Mouse (Mus musculus) left cerebral cortex, adult 2 months (tissue): Measurements from ENCODE around the gene F12. TPM values are rescaled to one million over a fixed set of nuclear protein-coding genes. Genes with fewer than 3 reads are reported as not detected.
A peak's percentile ranks its signal among the peaks of the same experiment; 100 is the strongest.
"Not testable (repeated sequence)": the region's sequence is repeated elsewhere in the genome, so short reads cannot be mapped to it uniquely, and the experiment has no call there.

Experiments
- DNase-seq, 2 experiments: peaks; one replicate each; pipeline ENCODE4 v3.0.0; 2021 to 2022; ENCODE audit warnings: low spot score in 2 of 2, mixed read lengths in 1 of 2; ENCODE audit errors: extremely low spot score in 1 of 2
- H3K27ac ChIP-seq: fragments of 200-600 bp; 2 replicates; pipeline ENCODE4 v1.8.1; 2022
- H3K4me3 ChIP-seq: fragments of 200-600 bp; 2 replicates; pipeline ENCODE4 v1.8.1; 2022
- CTCF ChIP-seq: fragments of 200-600 bp; IDR thresholded peaks from 2 replicates; pipeline ENCODE4 v1.8.1; 2022; ENCODE audit warnings: antibody characterized with exemption, mild to moderate bottlenecking, moderate library complexity
- intact Hi-C: fragments of 180-260 bp; cut with DNase I; formaldehyde crosslinking; loops from one replicate; pipeline ENCODE4 v1.15.1; 2025
- total RNA-seq, 2 experiments: library from RNA; stranded (reverse); gene quantifications; 2 replicates each; pipeline ENCODE4 v1.2.3; 2021

Gene F12
- total RNA-seq, 2 experiments from 2014 or later: 0.95 to 1.3 TPM

DNA sequence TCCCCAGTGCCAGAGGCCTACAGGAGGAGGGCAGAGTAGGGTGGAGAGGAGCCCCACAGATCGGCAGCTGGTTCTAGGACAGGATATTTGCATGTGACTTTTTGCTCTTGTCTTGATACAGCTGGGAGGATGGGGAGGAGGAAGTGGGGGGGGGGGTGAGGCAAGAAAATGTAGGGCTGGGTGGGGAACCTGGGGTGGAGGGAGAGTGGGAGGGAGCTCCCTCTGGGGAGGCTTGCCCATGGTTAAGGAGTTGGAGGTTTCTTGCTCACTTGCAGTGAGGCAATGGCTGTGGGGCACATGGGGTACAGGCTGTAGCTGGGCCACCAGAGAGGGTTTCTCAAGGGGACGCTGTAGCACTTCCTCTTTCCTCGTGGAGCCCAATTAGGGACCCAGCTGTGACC is 20.9 kb upstream of the F12 start:
- intact Hi-C loops: no loop called here
- no peak overlapping the region for H3K27ac ChIP-seq
- H3K4me3 ChIP-seq: no peak overlapping the region
- DNase-seq: no peak
- TF ChIP-seq CTCF: no peak

DNA sequence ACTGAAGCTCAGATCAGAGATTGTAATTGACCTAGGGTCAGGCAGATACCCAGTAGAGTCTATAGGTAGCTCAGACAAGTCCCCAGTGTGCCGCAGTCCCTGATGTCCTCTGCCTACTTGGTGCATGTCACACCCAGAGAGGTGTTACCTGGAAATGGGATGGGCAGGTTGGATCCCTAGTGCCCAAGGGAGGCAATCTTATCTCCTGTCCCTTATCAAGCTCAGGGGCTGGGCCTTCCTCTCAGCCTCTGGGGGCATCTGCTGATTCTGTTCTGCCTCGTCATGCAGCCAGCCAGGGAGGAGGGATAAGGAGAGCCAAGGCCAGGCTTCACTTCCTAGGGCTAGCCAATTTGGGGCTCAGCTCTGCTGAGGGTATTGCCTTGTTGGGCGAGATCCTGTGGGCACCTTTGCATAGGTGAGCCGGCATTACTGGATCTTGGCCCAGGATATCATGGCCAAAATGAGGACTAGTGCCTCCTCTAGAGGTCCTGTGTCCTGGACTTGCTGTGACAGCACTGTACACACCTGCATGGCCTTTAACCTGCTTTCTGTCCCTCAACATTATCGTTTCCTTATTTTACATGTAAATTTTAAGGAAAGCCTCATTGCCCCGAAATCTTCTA is 20.0 kb upstream of the F12 start:
- intact Hi-C loops: no loop called here
- Histone ChIP-seq H3K27ac (no peak overlapping the region), H3K4me3 (peak overlapping the region; percentile 92)
- TF ChIP-seq CTCF: no peak
- no peak for DNase-seq

DNA sequence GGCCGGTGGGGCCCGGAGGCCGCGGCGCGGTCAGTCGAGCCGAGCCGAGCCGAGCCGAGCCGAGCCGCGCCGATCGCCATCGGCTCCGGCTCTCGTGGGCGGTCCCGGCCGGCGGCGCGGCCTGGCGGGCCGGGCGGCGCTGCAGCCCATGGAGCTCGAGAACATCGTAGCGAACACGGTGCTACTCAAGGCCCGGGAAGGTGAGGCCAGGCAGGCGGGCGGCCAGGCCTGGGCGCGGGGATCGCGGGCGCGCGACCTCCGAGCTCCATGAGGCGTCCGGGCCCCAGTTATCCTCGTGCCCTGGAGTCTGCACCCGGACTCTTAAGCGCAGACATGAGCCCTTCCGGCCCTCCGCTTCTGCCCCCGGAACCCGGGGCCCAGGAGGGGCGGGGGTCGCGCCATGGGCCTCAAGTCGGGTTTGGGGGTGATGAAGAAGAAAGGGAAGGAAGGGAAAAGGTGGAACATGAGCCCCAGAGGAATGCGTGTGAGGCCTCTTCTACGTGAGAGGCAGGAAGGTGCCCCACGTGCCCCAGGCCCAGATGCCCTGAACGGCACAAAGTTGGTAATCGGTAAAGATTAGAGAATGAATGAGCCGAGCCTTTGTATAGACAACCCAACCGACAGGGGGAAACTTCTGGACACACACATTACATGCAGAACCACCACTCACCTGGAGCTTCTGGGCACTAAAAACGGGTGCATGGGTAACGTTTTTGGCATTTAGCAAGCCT is 18.9 kb upstream of the F12 start:
- no peak; the same call in 1 of the 2 replicates for TF ChIP-seq CTCF
- Histone ChIP-seq H3K27ac (peak overlapping the region; percentile 88), H3K4me3 (peak overlapping the region; percentile 92)
- no peak for DNase-seq
- intact Hi-C loops: loop anchor here (2.0 kb wide), 1 partner anchor 19 kb away; the partner anchor contains the start of gene Prr7

DNA sequence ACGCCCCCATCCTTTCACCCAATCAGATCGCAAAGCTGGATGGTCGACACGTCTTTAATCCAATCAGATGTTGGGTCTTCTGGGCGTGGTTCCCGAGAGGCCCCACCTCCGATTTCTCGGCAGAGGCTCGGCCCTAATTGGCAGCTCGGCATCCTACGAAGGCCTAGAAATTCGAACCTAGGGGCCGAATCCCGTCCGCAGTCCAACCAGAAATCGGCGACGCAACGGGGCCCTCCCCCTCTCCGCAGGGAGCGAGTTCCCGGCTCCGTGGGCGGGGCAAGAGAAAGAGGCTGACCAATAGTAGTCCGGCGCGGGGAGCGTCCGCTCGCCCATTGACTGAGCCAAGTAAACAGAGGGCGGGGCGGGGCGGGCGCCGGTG is 18.3 kb upstream of the F12 start, which contains the start of gene Grk6:
TSS of gene Grk6 (plus strand) at position 136 of the 379 bp plus-strand sequence.
- no peak for TF ChIP-seq CTCF
- intact Hi-C loops: loop anchor here (2.0 kb wide), 1 partner anchor 20 kb away; the partner anchor contains the start of gene Prr7
- Histone ChIP-seq H3K4me3 (peak within 1 kb of the TSS; percentile 92), H3K27ac (peak within 1 kb of the TSS; percentile 96)
- peak; percentile 99 to 100 for DNase-seq

DNA sequence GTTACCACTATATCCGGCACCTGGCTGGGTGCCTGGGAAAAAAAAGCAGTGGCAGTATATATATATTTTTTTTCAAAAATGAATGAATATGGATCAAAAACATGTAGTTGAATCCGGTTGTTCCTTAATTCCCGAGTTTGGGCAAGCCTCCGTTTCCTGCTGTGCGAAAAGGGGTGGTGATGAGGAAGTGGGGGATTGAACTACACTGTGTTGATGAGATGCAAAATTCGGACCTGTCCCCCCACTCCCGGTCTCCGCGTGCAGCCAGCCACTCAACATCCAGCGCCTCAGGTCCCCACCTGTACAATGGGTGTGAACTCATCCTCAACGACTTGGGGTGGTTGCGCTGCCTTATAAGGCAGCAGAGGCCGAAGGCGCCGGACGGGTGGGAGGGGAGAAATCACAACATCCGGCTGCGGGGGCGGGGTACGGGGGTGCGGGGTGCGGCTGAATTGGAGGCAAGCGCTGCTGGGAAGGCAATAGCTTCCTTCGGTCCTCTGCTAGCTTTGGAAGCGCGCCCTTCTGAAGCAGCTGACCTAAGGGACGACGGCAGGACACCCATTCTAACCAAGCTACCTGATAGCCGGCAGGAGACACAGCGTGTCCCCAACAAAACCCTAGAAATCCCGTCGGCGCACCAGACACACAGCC is 17.8 kb upstream of the F12 start:
- peak overlapping the region; percentile 96 for H3K27ac ChIP-seq
- intact Hi-C loops: loop anchor here (2.0 kb wide), 1 partner anchor 20 kb away; the partner anchor contains the start of gene Prr7
- DNase-seq: no peak
- TF ChIP-seq CTCF: no peak
- H3K4me3 ChIP-seq: peak overlapping the region; percentile 57

DNA sequence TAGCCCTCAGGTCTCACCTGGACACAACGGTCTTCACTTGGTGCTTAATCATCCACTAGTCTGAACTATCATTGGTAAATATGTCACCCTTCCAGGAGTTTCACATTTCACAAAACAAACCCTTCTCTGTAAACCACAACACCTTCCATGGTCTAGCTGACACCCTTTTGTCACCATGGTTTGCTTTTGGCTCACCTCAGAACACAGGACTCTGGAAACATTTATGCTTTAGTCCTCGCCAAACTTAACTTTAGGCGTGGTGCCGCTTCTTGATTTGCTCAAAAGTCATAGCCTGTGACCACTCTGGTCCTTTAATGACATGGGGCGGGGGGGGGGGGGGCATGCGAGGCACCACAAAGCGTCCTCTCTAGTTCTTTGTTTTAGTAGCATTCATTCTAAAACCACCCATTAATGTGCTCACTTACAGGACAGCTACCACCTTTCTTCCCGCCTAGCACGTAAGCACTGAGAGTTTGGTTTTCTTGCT is 17.2 kb upstream of the F12 start:
- intact Hi-C loops: loop anchor here (2.0 kb wide), 1 partner anchor 21 kb away; the partner anchor contains the start of gene Prr7
- no peak for DNase-seq
- peak overlapping the region; percentile 96 for H3K27ac ChIP-seq
- no peak for TF ChIP-seq CTCF
- peak overlapping the region; percentile 57 for H3K4me3 ChIP-seq

DNA sequence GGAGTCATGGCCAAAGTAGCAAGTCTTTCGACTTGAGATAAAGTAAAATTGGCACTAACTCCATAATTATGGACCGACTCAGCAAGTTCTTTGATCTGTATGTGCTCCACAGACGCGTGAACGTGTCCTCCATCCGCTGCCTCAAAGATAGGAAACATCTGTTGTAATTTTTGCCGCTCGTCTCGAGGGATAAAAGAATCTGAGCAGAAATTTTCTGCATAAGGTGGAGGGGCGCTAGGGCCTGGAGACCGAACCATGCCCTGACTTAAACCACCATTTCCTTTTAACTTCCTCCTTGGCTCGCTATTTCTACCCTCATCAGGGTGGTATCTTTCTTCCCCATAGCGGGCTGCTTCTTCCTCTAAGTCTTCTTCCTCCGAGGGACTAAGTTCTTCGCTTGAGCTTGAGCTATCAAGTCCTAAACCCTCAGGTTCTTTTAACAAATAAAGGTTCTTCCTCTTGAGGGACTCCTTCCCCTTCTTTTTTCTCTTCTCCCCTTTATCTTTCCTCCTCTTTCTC is 10.6 kb upstream of the F12 start:
- H3K4me3 ChIP-seq, H3K27ac ChIP-seq, DNase-seq, intact Hi-C loops: not testable (repeated sequence)

DNA sequence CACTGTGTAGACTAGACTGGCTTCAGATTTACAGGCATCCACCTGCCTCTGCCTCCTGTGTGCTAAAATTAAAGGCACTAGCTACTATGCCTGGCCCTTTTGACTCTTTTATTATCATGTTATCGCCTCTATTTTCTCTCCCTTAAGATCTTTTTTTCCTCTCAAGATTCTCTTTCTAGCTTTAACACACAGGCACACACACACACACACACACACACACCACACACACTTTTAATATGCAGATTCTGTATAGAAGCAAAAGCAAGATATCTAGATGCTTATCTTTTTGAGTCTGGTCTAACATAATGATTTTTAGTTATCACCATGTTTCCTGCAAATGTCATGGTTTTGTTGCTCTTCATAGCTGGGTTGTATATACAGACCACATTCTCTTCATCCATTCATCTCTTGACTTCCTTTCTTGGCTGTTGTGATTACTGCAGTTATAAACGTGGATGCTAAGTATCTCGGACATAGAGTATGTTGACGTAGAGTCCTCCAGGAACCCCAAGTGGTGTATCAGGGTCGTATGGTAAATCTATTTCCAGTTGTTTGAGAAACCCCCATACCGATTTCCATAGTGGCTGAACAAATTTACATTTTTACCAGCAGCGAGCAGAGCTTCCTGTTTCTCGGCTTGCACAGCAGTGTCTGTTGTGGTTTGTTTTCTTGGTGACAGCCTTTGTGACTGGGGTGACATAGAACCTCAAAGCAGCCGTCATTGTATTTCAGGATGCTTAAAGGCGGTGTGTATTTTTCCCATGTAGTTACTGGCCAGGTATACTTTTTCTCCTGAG is 5.5 kb upstream of the F12 start:
- no peak for DNase-seq
- no peak for TF ChIP-seq CTCF

DNA sequence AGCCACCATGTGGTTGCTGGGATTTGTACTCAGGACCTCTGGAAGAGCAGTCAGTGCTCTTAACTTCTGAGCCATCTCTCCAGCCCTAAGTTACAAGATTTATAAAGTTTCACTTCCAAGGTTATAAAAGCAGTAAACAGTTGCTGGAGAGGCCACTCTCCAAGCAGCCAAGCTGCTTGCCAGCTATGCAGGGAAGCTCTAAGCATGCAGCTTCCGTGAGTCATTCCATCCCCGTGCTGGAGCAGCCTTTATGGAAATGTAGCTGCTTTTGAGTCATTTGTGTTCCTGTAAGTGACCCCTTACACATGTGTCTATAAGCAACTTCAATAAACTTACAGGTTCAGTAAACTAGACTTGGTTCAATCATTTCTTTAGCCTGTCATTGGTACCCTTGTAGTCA is 4.0 kb upstream of the F12 start:
- TF ChIP-seq CTCF: no peak
- DNase-seq: no peak
- Histone ChIP-seq H3K27ac (no peak overlapping the region), H3K4me3 (no peak overlapping the region)
- intact Hi-C loops: no loop called here

More for the DNA sequence above, 5.5 kb upstream of the F12 start:
- H3K4me3 ChIP-seq: no peak overlapping the region
- H3K27ac ChIP-seq: no peak overlapping the region
- intact Hi-C loops: no loop called here

DNA sequence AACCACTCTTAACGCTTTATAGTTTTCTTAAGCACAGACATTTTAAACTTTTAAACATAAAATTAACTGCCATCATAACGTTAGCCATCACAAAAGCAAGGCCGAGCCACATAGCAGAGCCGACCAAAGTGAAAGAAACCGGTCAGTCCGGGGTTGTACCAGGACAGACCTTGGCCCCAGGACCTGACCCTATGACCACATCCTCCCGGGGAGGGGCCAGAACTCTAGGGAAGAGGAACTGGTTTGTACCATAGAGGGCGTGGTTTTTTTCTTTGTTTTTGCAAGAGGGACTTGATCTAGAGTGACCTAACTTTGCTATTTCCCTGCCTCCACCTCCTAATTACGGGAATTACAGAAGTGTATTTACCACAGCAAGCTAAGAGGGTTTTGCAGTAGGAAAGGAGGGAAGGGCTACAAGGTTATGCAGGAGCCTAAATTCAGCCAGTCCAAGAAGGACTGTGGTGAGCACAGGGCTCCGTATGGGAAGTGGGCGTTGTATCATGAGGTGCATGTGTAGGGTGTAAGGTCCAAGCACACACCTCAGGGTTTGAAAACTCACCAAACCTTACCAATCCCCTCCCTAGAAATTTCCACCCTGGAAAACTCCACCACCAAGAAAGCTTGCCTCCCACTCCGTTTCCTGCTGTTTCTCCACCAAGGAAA is 2.8 kb upstream of the F12 start:
- DNase-seq: no peak
- intact Hi-C loops: no loop called here
- H3K27ac ChIP-seq: no peak overlapping the region
- no peak overlapping the region for H3K4me3 ChIP-seq
- no peak for TF ChIP-seq CTCF
